Mouse (Mus musculus): ENCODE data around the gene Pex6. TPM values are rescaled to one million over a fixed set of nuclear protein-coding genes. Genes with fewer than 3 reads are reported as not detected.
"Not testable (repeated sequence)": the region's sequence is repeated elsewhere in the genome, so short reads cannot be mapped to it uniquely, and the experiment has no call there.

Gene Pex6
- polyA plus RNA-seq, 1 experiment from 2014 or later = 22.6 TPM

- ATAC-seq = no peak
- Histone ChIP-seq H3K27ac (no peak overlapping the region), H3K4me1 (replicated peaks) (peaks cover 9% of the 10 kb centered on the region; the same call in 1 of the 2 replicates), H3K4me2 (replicated peaks) (no peak overlapping the region), H3K9ac (no peak overlapping the region), H3K36me3 (peaks cover 10% of the 10 kb centered on the region; the same call in 1 of the 2 replicates), H3K4me3 (replicated peaks) (no peak overlapping the region), H3K27me3 (replicated peaks) (no peaks in the 10 kb centered on the region), H3K9me3 (no peaks in the 10 kb centered on the region)
- WGBS = 71% methylated on average over 2 of the region's 2 CpGs
Measured at GRCm38 (mm10) chr17:46747806-46748205, 36.5 kb downstream of the Pex6 start.

GRCm38 (mm10) chr17:46749282-46749681 is 38.0 kb downstream of the Pex6 start:
- 81% methylated on average over 5 of the region's 5 CpGs for whole genome bisulfite sequencing

GRCm38 (mm10) chr17:46750580-46750979 is 39.3 kb downstream of the Pex6 start:
- H3K9me3 ChIP-seq = no peaks in the 10 kb centered on the region
- H3K4me2 ChIP-seq (replicated peaks) = peak overlapping the region; percentile 74
- H3K9ac ChIP-seq = peak overlapping the region; percentile 71
- WGBS = 91% methylated on average over 4 of the region's 4 CpGs
- H3K4me1 ChIP-seq (replicated peaks) = peaks cover 9% of the 10 kb centered on the region; the same call in 1 of the 2 replicates
- H3K36me3 ChIP-seq = 0 out of 2 replicates have a peak, but pooled peaks cover 3% of the 10 kb centered on the region
- no peaks in the 10 kb centered on the region for H3K27me3 ChIP-seq (replicated peaks)
- ATAC-seq = no peak
- H3K4me3 ChIP-seq (replicated peaks) = peak overlapping the region; percentile 89; the same call in 1 of the 2 replicates
- H3K27ac ChIP-seq = no peak overlapping the region

More at GRCm38 (mm10) chr17:46749282-46749681, 38.0 kb downstream of the Pex6 start:
- no peak overlapping the region for H3K4me2 ChIP-seq (replicated peaks)
- H3K9ac ChIP-seq = no peak overlapping the region
- H3K27ac ChIP-seq = no peak overlapping the region
- no peak overlapping the region for H3K4me3 ChIP-seq (replicated peaks)
- no peaks in the 10 kb centered on the region for H3K9me3 ChIP-seq
- H3K36me3 ChIP-seq = 0 out of 2 replicates have a peak, but pooled peaks cover 3% of the 10 kb centered on the region
- peaks cover 9% of the 10 kb centered on the region; the same call in 1 of the 2 replicates for H3K4me1 ChIP-seq (replicated peaks)
- no peaks in the 10 kb centered on the region for H3K27me3 ChIP-seq (replicated peaks)
- ATAC-seq = no peak

- Histone ChIP-seq H3K4me1 (replicated peaks) (peaks cover 9% of the 10 kb centered on the region; the same call in 1 of the 2 replicates), H3K9me3 (no peaks in the 10 kb centered on the region), H3K27me3 (replicated peaks) (no peaks in the 10 kb centered on the region), H3K27ac (peak overlapping the region; percentile 85), H3K9ac (peak overlapping the region; percentile 71), H3K4me2 (replicated peaks) (peak overlapping the region; percentile 74), H3K36me3 (0 out of 2 replicates have a peak, but pooled peaks cover 3% of the 10 kb centered on the region), H3K4me3 (replicated peaks) (peak overlapping the region; percentile 89)
- WGBS = 15% methylated on average over 16 of the region's 16 CpGs
- no peak for ATAC-seq
Measured at GRCm38 (mm10) chr17:46751056-46751793, 40.0 kb downstream of the Pex6 start.

GRCm38 (mm10) chr17:46751794-46752556 is 40.7 kb downstream of the Pex6 start, which contains the start of gene Cnpy3:
TSS of gene Cnpy3 (minus strand) at chr17:46752214.
- WGBS = under 1% methylated on average over 58 of the region's 58 CpGs
- peak; percentile 99 for ATAC-seq
- H3K9me3 ChIP-seq = no peaks in the 10 kb centered on the region

GRCm38 (mm10) chr17:46758753-46759152 is 47.5 kb downstream of the Pex6 start:
- ATAC-seq = no peak
- H3K36me3 ChIP-seq = no peaks in the 10 kb centered on the region
- no peak overlapping the region for H3K9ac ChIP-seq
- no peak overlapping the region for H3K4me2 ChIP-seq (replicated peaks)
- no peaks in the 10 kb centered on the region for H3K9me3 ChIP-seq
- WGBS = 86% methylated on average over 12 of the region's 12 CpGs
- H3K27ac ChIP-seq = no peak overlapping the region
- no peaks in the 10 kb centered on the region for H3K4me1 ChIP-seq (replicated peaks)
- H3K27me3 ChIP-seq (replicated peaks) = no peaks in the 10 kb centered on the region
- H3K4me3 ChIP-seq (replicated peaks) = no peak overlapping the region

More at GRCm38 (mm10) chr17:46751794-46752556, 40.7 kb downstream of the Pex6 start, which contains the start of gene Cnpy3:
- Histone ChIP-seq H3K4me3 (replicated peaks) (peak within 1 kb of the TSS; percentile 89), H3K4me1 (replicated peaks) (peaks cover 9% of the 10 kb centered on the region; the same call in 1 of the 2 replicates), H3K4me2 (replicated peaks) (peak within 1 kb of the TSS; percentile 74), H3K27ac (peak within 1 kb of the TSS; percentile 85), H3K36me3 (0 out of 2 replicates have a peak, but pooled peaks cover 3% of the 10 kb centered on the region), H3K27me3 (replicated peaks) (no peaks in the 10 kb centered on the region), H3K9ac (peak within 1 kb of the TSS; percentile 71)

GRCm38 (mm10) chr17:46763544-46763943 is 52.3 kb downstream of the Pex6 start, which contains the start of gene Ptcra:
TSS of gene Ptcra (minus strand) at chr17:46763712.
- no peaks in the 10 kb centered on the region for H3K27me3 ChIP-seq (replicated peaks)
- H3K4me2 ChIP-seq (replicated peaks) = no peak within 1 kb of the TSS
- WGBS = 60% methylated on average over 2 of the region's 2 CpGs
- H3K4me1 ChIP-seq (replicated peaks) = no peaks in the 10 kb centered on the region
- no peak within 1 kb of the TSS for H3K4me3 ChIP-seq (replicated peaks)
- H3K36me3 ChIP-seq = no peaks in the 10 kb centered on the region
- H3K27ac ChIP-seq = no peak within 1 kb of the TSS
- H3K9me3 ChIP-seq = no peaks in the 10 kb centered on the region
- ATAC-seq = no peak
- no peak within 1 kb of the TSS for H3K9ac ChIP-seq

GRCm38 (mm10) chr17:46764916-46765315 is 53.7 kb downstream of the Pex6 start:
- not testable (repeated sequence) for H3K36me3 ChIP-seq; ATAC-seq; H3K9ac ChIP-seq; H3K27ac ChIP-seq; H3K4me1 ChIP-seq (replicated peaks); H3K27me3 ChIP-seq (replicated peaks); H3K4me3 ChIP-seq (replicated peaks); H3K9me3 ChIP-seq; H3K4me2 ChIP-seq (replicated peaks)
- 64% methylated on average over 9 of the region's 9 CpGs for WGBS

- no peak overlapping the region for H3K9ac ChIP-seq
- H3K36me3 ChIP-seq = no peaks in the 10 kb centered on the region
- no peak for ATAC-seq
- H3K4me3 ChIP-seq (replicated peaks) = no peak overlapping the region
- no peaks in the 10 kb centered on the region for H3K27me3 ChIP-seq (replicated peaks)
- WGBS = 36% methylated on average over 8 of the region's 8 CpGs
- H3K27ac ChIP-seq = no peak overlapping the region
- H3K4me2 ChIP-seq (replicated peaks) = no peak overlapping the region
- peaks cover 5% of the 10 kb centered on the region for H3K4me1 ChIP-seq (replicated peaks)
- H3K9me3 ChIP-seq = no peaks in the 10 kb centered on the region
Measured at GRCm38 (mm10) chr17:46767868-46768267, 56.6 kb downstream of the Pex6 start.

- Histone ChIP-seq H3K9me3 (no peaks in the 10 kb centered on the region), H3K36me3 (peaks cover 7% of the 10 kb centered on the region), H3K27me3 (replicated peaks) (no peaks in the 10 kb centered on the region), H3K4me2 (replicated peaks) (no peak overlapping the region), H3K4me1 (replicated peaks) (peaks cover 13% of the 10 kb centered on the region), H3K4me3 (replicated peaks) (no peak overlapping the region), H3K27ac (no peak overlapping the region), H3K9ac (no peak overlapping the region)
- ATAC-seq = no peak
- 92% methylated on average over 11 of the region's 11 CpGs for WGBS
Measured at GRCm38 (mm10) chr17:46770546-46770945, 59.3 kb downstream of the Pex6 start.

- Histone ChIP-seq H3K4me1 (replicated peaks) (peaks cover 13% of the 10 kb centered on the region), H3K4me3 (replicated peaks) (no peak overlapping the region), H3K4me2 (replicated peaks) (no peak overlapping the region), H3K27me3 (replicated peaks) (no peaks in the 10 kb centered on the region), H3K27ac (no peak overlapping the region), H3K36me3 (peaks cover 8% of the 10 kb centered on the region), H3K9ac (no peak overlapping the region), H3K9me3 (no peaks in the 10 kb centered on the region)
- 85% methylated on average over 4 of the region's 4 CpGs for WGBS
- no peak for ATAC-seq
Measured at GRCm38 (mm10) chr17:46771025-46771424, 59.8 kb downstream of the Pex6 start.

GRCm38 (mm10) chr17:46771616-46772015 is 60.4 kb downstream of the Pex6 start:
- H3K9me3 ChIP-seq = no peaks in the 10 kb centered on the region
- peak overlapping the region; percentile 91 for H3K4me3 ChIP-seq (replicated peaks)
- peaks cover 13% of the 10 kb centered on the region for H3K4me1 ChIP-seq (replicated peaks)
- WGBS = 60% methylated on average over 17 of the region's 17 CpGs
- no peak overlapping the region for H3K27ac ChIP-seq
- H3K9ac ChIP-seq = no peak overlapping the region
- no peaks in the 10 kb centered on the region for H3K27me3 ChIP-seq (replicated peaks)
- no peak for ATAC-seq
- peaks cover 14% of the 10 kb centered on the region for H3K36me3 ChIP-seq
- H3K4me2 ChIP-seq (replicated peaks) = peak overlapping the region; percentile 70

Data from intestine, embryonic 15.5 days (tissue).